Mouse (Mus musculus) thymus, postnatal 14 days (tissue): Measurements from ENCODE around the gene Rhox2b.
"Not testable (repeated sequence)": the region's sequence is repeated elsewhere in the genome, so short reads cannot be mapped to it uniquely, and the experiment has no call there.

Experiments used
- DNase-seq: peaks from one replicate; pipeline ENCODE4 v3.0.0; 2021

The Rhox2b gene

GRCm38 (mm10) chrX:37411767-37412166 is at the start of gene Rhox2b:
Rhox2b (plus strand) TSS chrX:37412067.
- DNase-seq = not testable (repeated sequence)

DNA sequence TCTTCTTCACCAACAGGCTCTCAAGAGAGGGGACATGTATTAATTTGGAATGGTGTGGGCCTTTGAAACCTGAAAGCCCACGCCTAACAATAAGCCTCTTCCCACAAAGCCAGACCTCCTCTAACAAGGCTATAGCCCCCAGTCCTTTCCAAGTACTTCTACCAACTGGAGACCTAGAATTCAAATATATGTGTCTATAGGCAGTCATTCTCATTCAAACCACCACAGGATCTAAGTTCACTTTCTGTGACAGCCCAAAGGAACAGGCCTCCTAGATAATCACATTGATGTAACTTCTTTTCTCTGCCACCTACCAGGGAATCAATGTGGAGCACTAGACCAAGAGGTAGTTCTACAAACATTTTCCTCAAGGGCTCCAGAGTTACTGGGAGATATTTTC is 32.1 kb upstream of the Rhox2b start, which contains the start of gene Rhox3a2:
Gene Rhox3a2, plus strand, starts transcription at position 301 of the 400 bp plus-strand sequence.
- DNase-seq = not testable (repeated sequence)

DNA sequence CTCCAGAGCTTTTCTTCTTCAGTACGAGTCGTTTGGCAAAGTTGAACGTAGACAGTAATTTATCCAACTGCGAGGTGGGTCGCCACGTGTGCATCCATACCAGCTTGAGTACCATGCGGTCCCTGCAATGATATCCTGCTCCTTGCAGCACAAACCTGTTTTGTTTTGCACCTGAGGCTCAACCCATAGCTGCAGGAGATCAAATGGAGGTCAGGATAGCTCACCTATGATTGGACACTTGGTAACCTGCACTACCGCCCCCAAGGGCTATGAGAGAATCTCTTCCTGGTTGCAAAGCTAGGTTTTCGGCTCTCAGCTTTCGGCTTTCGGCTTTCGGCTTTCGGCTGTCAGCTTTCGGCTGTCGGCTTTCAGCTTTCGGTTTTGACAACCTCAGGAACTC is 21.3 kb upstream of the Rhox2b start, which contains the start of gene Rhox4a2:
Gene Rhox4a2, plus strand, starts transcription at position 301 of the 400 bp plus-strand sequence.
- DNase-seq = not testable (repeated sequence)

- DNase-seq = not testable (repeated sequence)
Measured at GRCm38 (mm10) chrX:37432194-37432593, 20.3 kb downstream of the Rhox2b start, which contains the start of gene Rhox4b. Rhox4b (plus strand) TSS chrX:37432494.

DNA sequence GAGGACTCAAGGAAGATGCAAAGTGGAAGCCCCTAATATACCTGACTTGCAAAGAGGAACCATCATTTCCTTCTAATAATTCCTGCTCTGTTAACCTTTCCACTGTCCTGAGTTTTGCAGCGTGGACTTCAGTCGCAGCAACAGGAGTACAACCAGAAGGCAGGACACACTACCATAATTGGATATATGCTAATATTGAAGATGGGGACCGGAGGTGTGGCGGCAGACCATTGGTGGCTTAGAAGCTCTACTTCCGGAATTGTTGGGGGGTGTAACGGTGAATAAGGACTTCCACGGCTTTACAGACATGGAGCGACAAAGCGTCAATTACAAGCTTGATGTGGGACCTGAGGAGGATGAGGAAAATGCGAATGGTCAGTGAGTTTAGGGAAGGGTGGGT is 41.5 kb downstream of the Rhox2b start, which contains the start of gene Rhox2c:
Gene Rhox2c, plus strand, starts transcription at position 301 of the 400 bp plus-strand sequence.
- not testable (repeated sequence) for DNase-seq

DNA sequence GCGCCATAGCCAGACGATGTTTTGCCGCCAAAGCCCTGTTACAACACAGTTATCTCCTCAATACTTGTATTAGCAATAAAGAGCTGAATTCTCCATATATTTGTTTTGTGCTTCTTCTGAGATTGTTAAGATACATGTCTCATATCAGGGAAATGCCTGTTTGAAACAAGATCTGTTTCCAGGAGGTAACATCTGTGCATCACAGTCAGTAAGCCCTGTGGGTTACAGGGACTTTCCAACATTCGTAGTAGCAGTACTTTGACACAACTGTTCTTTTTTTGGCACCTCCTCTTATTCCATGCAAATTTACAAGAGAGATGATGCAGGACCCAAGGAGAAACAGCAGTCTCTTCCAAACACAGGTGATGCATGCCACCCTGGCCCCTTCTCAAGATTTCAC is 46.4 kb downstream of the Rhox2b start, which contains the start of gene Rhox3c:
Gene Rhox3c, plus strand, starts transcription at position 301 of the 400 bp plus-strand sequence.
- DNase-seq = not testable (repeated sequence)
